Mouse (Mus musculus) MEL (cell line): ENCODE results near the gene Hrct1. TPM values are rescaled to one million over a fixed set of nuclear protein-coding genes. Genes with fewer than 3 reads are reported as not detected.

ENCODE experiments used
- DNase-seq: peaks from one replicate; pipeline ENCODE4 v3.0.0; 2011; ENCODE audit warnings: low read depth, low spot score
- H3K27ac ChIP-seq: 2 replicates; pipeline ENCODE4 v1.5.1; 2012; ENCODE audit warnings: low read depth, mild to moderate bottlenecking, control low read depth, low read length, moderate library complexity; ENCODE audit not compliant: control insufficient read depth
- H3K27me3 ChIP-seq, 2 experiments: fragments of 150-350 bp in 1 of 2; sonication (generic) in 1 of 2; 2 replicates each; pipeline ENCODE4 v1.6.1; 2012; ENCODE audit warnings: low read length in 2 of 2, mild to moderate bottlenecking in 2 of 2, improper control_type of control experiment in 1 of 2, moderate library complexity in 1 of 2; ENCODE audit not compliant: insufficient read depth in 2 of 2, control insufficient read depth in 1 of 2
- H3K36me3 ChIP-seq, 2 experiments: 2 replicates each; pipeline ENCODE4 v1.6.1; 2012 to 2014; ENCODE audit warnings: low read length in 2 of 2, improper control_type of control experiment in 1 of 2, inconsistent platforms in 1 of 2, mild to moderate bottlenecking in 1 of 2; ENCODE audit not compliant: insufficient read depth in 2 of 2, control insufficient read depth in 1 of 2
- H3K4me1 ChIP-seq, 2 experiments: fragments of 150-350 bp in 1 of 2; sonication (generic) in 1 of 2; 2 replicates each; pipeline ENCODE4 v1.6.1; 2012; ENCODE audit warnings: low read length in 2 of 2, improper control_type of control experiment in 1 of 2, mild to moderate bottlenecking in 1 of 2; ENCODE audit not compliant: insufficient read depth in 2 of 2, control insufficient read depth in 1 of 2
- H3K4me3 ChIP-seq, 2 experiments: fragments of 150-350 bp in 1 of 2; sonication (generic) in 1 of 2; 2 replicates each; pipeline ENCODE4 v1.5.1; 2012; ENCODE audit warnings: low read depth in 2 of 2, low read length in 2 of 2, mild to moderate bottlenecking in 2 of 2, moderate library complexity in 2 of 2, control low read depth in 1 of 2, improper control_type of control experiment in 1 of 2; ENCODE audit not compliant: control insufficient read depth in 1 of 2, insufficient read depth in 1 of 2
- H3K79me2 ChIP-seq: 2 replicates; pipeline ENCODE4 v1.6.1; 2012; ENCODE audit warnings: mild to moderate bottlenecking, low read length, moderate library complexity; ENCODE audit not compliant: control insufficient read depth, poor library complexity, insufficient read depth
- H3K9ac ChIP-seq: 2 replicates; pipeline ENCODE4 v1.6.1; 2012; ENCODE audit warnings: low read depth, mild to moderate bottlenecking, control low read depth, low read length, moderate library complexity; ENCODE audit not compliant: control insufficient read depth, poor library complexity, severe bottlenecking
- H3K9me3 ChIP-seq: fragments of 150-350 bp; sonication (generic); replicated peaks from 2 replicates; pipeline ENCODE4 v1.6.1; 2012; ENCODE audit warnings: mild to moderate bottlenecking, low read length, improper control_type of control experiment, moderate library complexity; ENCODE audit not compliant: insufficient read depth
- BHLHE40 ChIP-seq: IDR thresholded peaks from 2 replicates; pipeline ENCODE4 v1.6.1; 2012; ENCODE audit warnings: low read depth, mild to moderate bottlenecking, inconsistent platforms, low read length, improper control_type of control experiment, borderline replicate concordance
- CHD2 ChIP-seq: IDR thresholded peaks from 2 replicates; pipeline ENCODE4 v1.6.1; 2011; ENCODE audit warnings: low read length, improper control_type of control experiment
- CTCF ChIP-seq, 3 experiments: IDR thresholded peaks in 2 of 3; conservative IDR thresholded peaks in 1 of 3; 2 replicates each; pipeline ENCODE4 v1.5.1; 2011 to 2012; ENCODE audit warnings: low read length in 3 of 3, low read depth in 2 of 3, mild to moderate bottlenecking in 2 of 3, improper control_type of control experiment in 1 of 3, inconsistent platforms in 1 of 3, mixed read lengths in 1 of 3, moderate library complexity in 1 of 3; ENCODE audit not compliant: control insufficient read depth in 1 of 3, insufficient read depth in 1 of 3, poor library complexity in 1 of 3, severe bottlenecking in 1 of 3
- E2F4 ChIP-seq: IDR thresholded peaks from 2 replicates; pipeline ENCODE4 v1.6.1; 2011; ENCODE audit warnings: low read depth, low read length, improper control_type of control experiment, borderline replicate concordance
- EP300 ChIP-seq, 2 experiments: IDR thresholded peaks; 2 replicates each; pipeline ENCODE4 v1.6.1; 2011; ENCODE audit warnings: improper control_type of control experiment in 2 of 2, low read length in 2 of 2, low read depth in 1 of 2, mild to moderate bottlenecking in 1 of 2
- GATA1 ChIP-seq: IDR thresholded peaks from 2 replicates; pipeline ENCODE4 v1.6.1; 2011; ENCODE audit warnings: low read depth, low read length, improper control_type of control experiment
- HCFC1 ChIP-seq: IDR thresholded peaks from 2 replicates; pipeline ENCODE4 v1.6.1; 2012; ENCODE audit warnings: low read depth, mild to moderate bottlenecking, inconsistent platforms, low read length, improper control_type of control experiment, moderate library complexity
- JUND ChIP-seq: IDR thresholded peaks from 2 replicates; pipeline ENCODE4 v1.6.1; 2011; ENCODE audit warnings: low read depth, mild to moderate bottlenecking, improper control_type of control experiment, low read length
- MAX ChIP-seq: IDR thresholded peaks from 2 replicates; pipeline ENCODE4 v1.6.1; 2011; ENCODE audit warnings: low read length, improper control_type of control experiment
- MAZ ChIP-seq: IDR thresholded peaks from 2 replicates; pipeline ENCODE4 v1.6.1; 2012; ENCODE audit warnings: low read depth, mild to moderate bottlenecking, inconsistent platforms, low read length, improper control_type of control experiment
- MXI1 ChIP-seq: IDR thresholded peaks from 2 replicates; pipeline ENCODE4 v1.6.1; 2011; ENCODE audit warnings: mild to moderate bottlenecking, low read depth, low read length, improper control_type of control experiment
- MYB ChIP-seq: IDR thresholded peaks from 2 replicates; pipeline ENCODE4 v1.6.1; 2011; ENCODE audit warnings: mild to moderate bottlenecking, low read depth, low read length, improper control_type of control experiment
- MYC ChIP-seq: IDR thresholded peaks from 2 replicates; pipeline ENCODE4 v1.6.1; 2011; ENCODE audit warnings: low read depth, mild to moderate bottlenecking, low read length, improper control_type of control experiment, moderate library complexity
- NELFE ChIP-seq: IDR thresholded peaks from 2 replicates; pipeline ENCODE4 v1.6.1; 2011; ENCODE audit warnings: low read depth, low read length, improper control_type of control experiment
- NRF1 ChIP-seq: IDR thresholded peaks from 2 replicates; pipeline ENCODE4 v1.6.1; 2014; ENCODE audit warnings: low read depth, mild to moderate bottlenecking, inconsistent platforms, low read length, improper control_type of control experiment, moderate library complexity; ENCODE audit not compliant: poor library complexity, insufficient read depth, severe bottlenecking
- POLR2A ChIP-seq, 2 experiments: IDR thresholded peaks; 2 replicates each; pipeline ENCODE4 v1.6.1; 2011 to 2012; ENCODE audit warnings: low read length in 2 of 2, mild to moderate bottlenecking in 2 of 2, control low read depth in 1 of 2, improper control_type of control experiment in 1 of 2, low read depth in 1 of 2, moderate library complexity in 1 of 2; ENCODE audit not compliant: control insufficient read depth in 1 of 2, insufficient read depth in 1 of 2, poor library complexity in 1 of 2
- POLR2AphosphoS2 ChIP-seq: IDR thresholded peaks from 2 replicates; pipeline ENCODE4 v1.6.1; 2011; ENCODE audit warnings: low read length, improper control_type of control experiment
- POLR2AphosphoS5 ChIP-seq: IDR thresholded peaks from 2 replicates; pipeline ENCODE4 v1.6.1; 2012; ENCODE audit warnings: low read depth, borderline replicate concordance, mild to moderate bottlenecking, inconsistent platforms, low read length, moderate library complexity, mixed read lengths
- RAD21 ChIP-seq: IDR thresholded peaks from 2 replicates; pipeline ENCODE4 v1.6.1; 2011; ENCODE audit warnings: mild to moderate bottlenecking, low read depth, low read length, improper control_type of control experiment
- RCOR1 ChIP-seq: IDR thresholded peaks from 2 replicates; pipeline ENCODE4 v1.6.1; 2012; ENCODE audit warnings: low read depth, mild to moderate bottlenecking, inconsistent platforms, low read length, improper control_type of control experiment
- SIN3A ChIP-seq: IDR thresholded peaks from 2 replicates; pipeline ENCODE4 v1.6.1; 2012; ENCODE audit warnings: low read length, improper control_type of control experiment, inconsistent platforms
- SMC3 ChIP-seq: IDR thresholded peaks from 2 replicates; pipeline ENCODE4 v1.6.1; 2011; ENCODE audit warnings: low read depth, low read length, improper control_type of control experiment
- TAL1 ChIP-seq: IDR thresholded peaks from 2 replicates; pipeline ENCODE4 v1.6.1; 2012; ENCODE audit warnings: mild to moderate bottlenecking, inconsistent platforms, low read length, moderate library complexity, mixed read lengths
- TBP ChIP-seq: IDR thresholded peaks from 2 replicates; pipeline ENCODE4 v1.8.0; 2011; ENCODE audit warnings: low read depth, low read length, improper control_type of control experiment
- TCF12 ChIP-seq: IDR thresholded peaks from 2 replicates; pipeline ENCODE4 v1.6.1; 2014; ENCODE audit warnings: low read depth, mild to moderate bottlenecking, inconsistent platforms, low read length, improper control_type of control experiment, moderate library complexity
- UBTF ChIP-seq: IDR thresholded peaks from 2 replicates; pipeline ENCODE4 v1.6.1; 2012; ENCODE audit warnings: low read depth, mild to moderate bottlenecking, inconsistent platforms, low read length, improper control_type of control experiment, moderate library complexity, borderline replicate concordance; ENCODE audit not compliant: insufficient read depth
- USF1 ChIP-seq: IDR thresholded peaks from 2 replicates; pipeline ENCODE4 v1.6.1; 2014; ENCODE audit warnings: low read depth, mild to moderate bottlenecking, inconsistent platforms, low read length, improper control_type of control experiment, moderate library complexity
- USF2 ChIP-seq, 2 experiments: IDR thresholded peaks; 2 replicates each; pipeline ENCODE4 v1.6.1; 2011 to 2012; ENCODE audit warnings: improper control_type of control experiment in 2 of 2, low read length in 2 of 2, borderline replicate concordance in 1 of 2, inconsistent platforms in 1 of 2, low read depth in 1 of 2, mild to moderate bottlenecking in 1 of 2; ENCODE audit not compliant: insufficient read depth in 1 of 2
- ZC3H11A ChIP-seq: IDR thresholded peaks from 2 replicates; pipeline ENCODE4 v1.6.1; 2012; ENCODE audit warnings: low read depth, mild to moderate bottlenecking, inconsistent platforms, low read length, improper control_type of control experiment
- ZKSCAN1 ChIP-seq: IDR thresholded peaks from 2 replicates; pipeline ENCODE4 v1.6.1; 2012; ENCODE audit warnings: low read depth, mild to moderate bottlenecking, inconsistent platforms, low read length, improper control_type of control experiment, moderate library complexity
- ZMIZ1 ChIP-seq: IDR thresholded peaks from 2 replicates; pipeline ENCODE4 v1.6.1; 2012; ENCODE audit warnings: low read depth, mild to moderate bottlenecking, inconsistent platforms, low read length, improper control_type of control experiment, moderate library complexity
- ZNF384 ChIP-seq: IDR thresholded peaks from 2 replicates; pipeline ENCODE4 v1.6.1; 2012; ENCODE audit warnings: low read depth, mild to moderate bottlenecking, inconsistent platforms, low read length, improper control_type of control experiment
- polyA plus RNA-seq, 2 experiments: library from polyadenylated mRNA; stranded (reverse) in 1 of 2; unstranded in 1 of 2; fragments of >175 nt in 1 of 2; fragments of >200 nt in 1 of 2; gene quantifications; 2 replicates each; pipeline versions ENCODE4 v1.2.1 to v1.2.4; 2012; ENCODE audit warnings: low replicate concordance in 2 of 2, low read depth in 1 of 2; ENCODE audit not compliant: insufficient read length in 2 of 2, insufficient read depth in 1 of 2, missing spikeins in 1 of 2
- total RNA-seq: library from RNA; depleted of rRNA; stranded (reverse); fragments of 300-350 nt; gene quantifications from 2 replicates; pipeline ENCODE4 v1.2.3, GENCODE M21; 2012

Hrct1 gene
- total and polyA plus RNA-seq, 3 experiments: not detected

DNA sequence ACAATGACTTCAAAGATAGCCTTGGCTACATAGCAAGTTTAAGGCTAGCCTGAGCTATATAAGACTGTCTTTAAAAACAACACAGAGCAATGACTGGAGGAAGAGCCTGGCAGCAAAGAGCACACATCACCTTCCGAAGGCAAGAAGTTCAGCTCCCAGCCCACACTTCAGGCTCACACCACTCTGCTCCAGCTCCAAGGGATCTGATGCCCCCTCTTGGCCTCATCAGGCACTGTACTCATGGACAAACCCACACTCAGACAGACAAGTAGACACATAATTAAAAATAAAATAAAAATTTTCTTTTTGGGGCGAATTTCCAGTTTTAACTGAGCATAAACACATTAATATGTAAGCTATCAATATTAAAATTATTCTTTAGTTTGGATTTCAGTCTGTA is 34.3 kb downstream of the Hrct1 start:
- H3K9me3 ChIP-seq: no peaks in the 10 kb centered on the region

GRCm38 (mm10) chr4:43763410-43763809 is 36.4 kb downstream of the Hrct1 start:
- Histone ChIP-seq H3K9ac (no peak overlapping the region), H3K4me3 (peak overlapping the region; percentile 32 to 42; a peak in 3 of 4 replicates), H3K79me2 (no peaks in the 10 kb centered on the region), H3K9me3 (no peaks in the 10 kb centered on the region), H3K27me3 (no peaks in the 10 kb centered on the region; a peak in 1 of 4 replicates), H3K36me3 (no peaks in the 10 kb centered on the region), H3K4me1 (no peaks in the 10 kb centered on the region), H3K27ac (no peak overlapping the region)
- DNase-seq: peak; percentile 70
- TF ChIP-seq USF1 (no peak), MAX (0 out of 2 replicates have a peak, but pooled peaks have one; percentile 22), SIN3A (no peak), MYC (no peak), RAD21 (peak; percentile 55), BHLHE40 (no peak), MXI1 (no peak), UBTF (no peak), GATA1 (no peak), TCF12 (no peak), E2F4 (no peak), RCOR1 (no peak), MAZ (no peak), MYB (no peak), SMC3 (peak; percentile 64), ZKSCAN1 (no peak), TAL1 (no peak), JUND (no peak), ZC3H11A (peak; percentile 27; the same call in 1 of the 2 replicates), POLR2A (IDR thresholded peaks at IDR 0.05; ENCODE audit: control insufficient read depth in 1 of 2, insufficient read depth in 1 of 2, low read depth in 1 of 2, low read length in 2 of 2, poor library complexity in 1 of 2) (no peak), POLR2AphosphoS5 (no peak), HCFC1 (no peak), NELFE (no peak), EP300 (IDR thresholded peaks at IDR 0.05; ENCODE audit: low read depth in 1 of 2, low read length in 2 of 2) (no peak), CHD2 (no peak), USF2 (IDR thresholded peaks at IDR 0.05; ENCODE audit: borderline replicate concordance in 1 of 2, insufficient read depth in 1 of 2, low read depth in 1 of 2, low read length in 2 of 2) (no peak), POLR2AphosphoS2 (no peak)

More for the DNA sequence above, 34.3 kb downstream of the Hrct1 start:
- TF ChIP-seq POLR2AphosphoS5 (no peak), NELFE (no peak), JUND (no peak), SIN3A (no peak), ZNF384 (no peak), TBP (no peak), BHLHE40 (no peak), NRF1 (no peak), ZC3H11A (no peak), CTCF (IDR thresholded peaks at IDR 0.05 in 2 of 3, conservative IDR thresholded peaks at IDR 0.05 in 1 of 3; ENCODE audit: control insufficient read depth in 1 of 3, insufficient read depth in 1 of 3, low read depth in 2 of 3, low read length in 3 of 3, poor library complexity in 1 of 3, severe bottlenecking in 1 of 3) (peak; percentile 16 to 34 (median 26); a peak in 4 of 6 replicates), EP300 (IDR thresholded peaks at IDR 0.05; ENCODE audit: low read depth in 1 of 2, low read length in 2 of 2) (no peak), RAD21 (peak; percentile 6), CHD2 (no peak), RCOR1 (no peak), ZMIZ1 (no peak)
- no peaks in the 10 kb centered on the region for H3K4me1 ChIP-seq
- no peaks in the 10 kb centered on the region for H3K36me3 ChIP-seq
- no peaks in the 10 kb centered on the region for H3K79me2 ChIP-seq
- H3K9ac ChIP-seq: no peak overlapping the region
- peak; percentile 21 for DNase-seq
- no peak overlapping the region for H3K27ac ChIP-seq
- no peaks in the 10 kb centered on the region; a peak in 1 of 4 replicates for H3K27me3 ChIP-seq
- no peak overlapping the region for H3K4me3 ChIP-seq
